In the genomic region with DNA sequence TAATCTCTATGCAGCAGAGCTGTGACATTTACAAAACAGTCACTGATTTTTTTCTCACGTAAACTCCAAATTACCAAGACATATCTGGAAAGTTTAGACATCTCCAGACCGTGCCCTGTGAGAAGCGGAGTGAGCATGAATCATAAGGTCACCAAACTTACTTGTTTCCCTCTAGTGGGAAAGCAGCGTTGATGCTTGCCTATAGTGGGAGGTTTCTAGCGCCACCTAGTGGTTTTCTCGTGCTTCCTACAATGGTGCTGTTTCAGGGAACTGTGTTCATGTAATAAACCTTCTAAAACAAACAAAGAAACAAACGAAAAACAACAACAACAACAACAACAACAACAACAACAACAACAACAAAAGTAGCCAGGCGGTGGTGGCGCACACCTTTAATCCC, we compare ENCODE assay signal across 9 mouse cellular contexts. TPM values are rescaled to one million over a fixed set of nuclear protein-coding genes. Genes with fewer than 3 reads are reported as not detected.
A peak's percentile ranks its signal among the peaks of the same experiment; 100 is the strongest.
DNase-seq lines count a peak whose midpoint lies in the region; ATAC-seq and TF ChIP-seq lines count a peak whose summit lies in the region.
"Had no signal": no experiment of that assay in that cellular context is flagged by ENCODE, and none has a peak within 500 bp of the region (broad histone marks: within the 10 kb centered on the region; RNA-seq: fewer than 3 reads in every experiment).

No protein-coding gene starts in this region.

- intact Hi-C loops in heart, postnatal 36 days (cut with DNase I): loop anchor here (1.0 to 5.0 kb wide), 4 partner anchors 93 to 1351 kb away; a partner anchor contains a TSS

- dilution Hi-C loops in CH12.LX (cut with MboI; ENCODE audit: extremely low pct_ligation_motif_present, extremely low pct_unique_long_range_greater_than_20kb, low sequenced_read_pairs): no loop called here

- peak; percentile 89 for DNase-seq in CH12.LX (ENCODE audit: extremely low read depth)
- peak; percentile 53 to 54 for DNase-seq in heart, postnatal 36 days
- DNase-seq in large intestine, adult 2 months (ENCODE audit: low read depth, low spot score): peak; percentile 50
- DNase-seq in lung, embryonic 14.5 days: peak; percentile 94
- DNase-seq in retina, embryonic 14.5 days (ENCODE audit: low spot score): peak; percentile 97
- DNase-seq in thymus, postnatal 36 days: peak; percentile 29 to 32

- H3K36me3 ChIP-seq in CH12.LX (replicated peaks in 1 of 2; ENCODE audit: control insufficient read depth in 1 of 2, insufficient read depth in 1 of 2, low read length in 1 of 2): no peaks in the 10 kb centered on the region
- H3K36me3 ChIP-seq in lung, embryonic 14.5 days (ENCODE audit: insufficient read depth): no peaks in the 10 kb centered on the region
- H3K36me3 ChIP-seq: limb, embryonic 15.5 days had no signal

- WGBS in bone marrow, adult 2 months: 10% methylated on average over 9 of the region's 9 CpGs
- 11% methylated on average over 9 of the region's 9 CpGs for WGBS in large intestine, adult 2 months
- WGBS in lung, embryonic 14.5 days: 8% methylated on average over 9 of the region's 9 CpGs

- no peak for TF ChIP-seq POLR2A in CH12.LX (IDR thresholded peaks at IDR 0.05; ENCODE audit: low read depth, low read length)
- TF ChIP-seq POLR2A in bone marrow, adult 2 months (IDR thresholded peaks at IDR 0.05; ENCODE audit: borderline replicate concordance, control insufficient read depth, low read depth, low read length): no peak

- 0 out of 4 replicates have a peak, but pooled peaks cover 0 to 2% of the 10 kb centered on the region in 2 experiments for H3K4me1 ChIP-seq in CH12.LX (ENCODE audit: control insufficient read depth in 1 of 2, insufficient read depth in 2 of 2)
- no peaks in the 10 kb centered on the region for H3K4me1 ChIP-seq in bone marrow, adult 2 months (ENCODE audit: control insufficient read depth, insufficient read depth, low read length)
- no peaks in the 10 kb centered on the region for H3K4me1 ChIP-seq in lung, embryonic 14.5 days (ENCODE audit: insufficient read depth)
- H3K4me1 ChIP-seq: limb, embryonic 15.5 days had no signal

- H3K79me2 ChIP-seq in CH12.LX (replicated peaks; ENCODE audit: control insufficient read depth, extremely low read depth, insufficient read depth, poor library complexity, severe bottlenecking): no peaks in the 10 kb centered on the region

- H3K4me3 ChIP-seq in CH12.LX (replicated peaks in 1 of 3; ENCODE audit: low read depth in 2 of 3, low read length in 2 of 3, poor library complexity in 1 of 3): no peak overlapping the region
- H3K4me3 ChIP-seq in bone marrow, adult 2 months (replicated peaks; ENCODE audit: control insufficient read depth, low read depth, low read length): no peak overlapping the region
- no peak overlapping the region for H3K4me3 ChIP-seq in lung, embryonic 14.5 days (ENCODE audit: low read depth, low read length)
- H3K4me3 ChIP-seq: limb, embryonic 15.5 days had no signal

- no peaks in the 10 kb centered on the region for H3K27me3 ChIP-seq in CH12.LX (replicated peaks)
- H3K27me3 ChIP-seq in lung, embryonic 14.5 days (ENCODE audit: insufficient read depth, low read length): no peaks in the 10 kb centered on the region
- H3K27me3 ChIP-seq: limb, embryonic 15.5 days had no signal

- in situ Hi-C loops in CH12.LX (cut with MboI; ENCODE audit: low pct_ligation_motif_present, low pct_unique_long_range_greater_than_20kb, low sequenced_read_pairs): loop anchor here (25.0 kb wide), 1 partner anchor 1348 kb away; no protein-coding TSS in a partner anchor

- H3K9ac ChIP-seq in CH12.LX (ENCODE audit: insufficient read depth, low read depth): no peak overlapping the region
- no peak overlapping the region for H3K9ac ChIP-seq in lung, embryonic 14.5 days
- H3K9ac ChIP-seq: limb, embryonic 15.5 days had no signal

- peak overlapping the region; percentile 55 for H3K4me2 ChIP-seq in CH12.LX (ENCODE audit: insufficient read depth, low read depth, poor library complexity, severe bottlenecking)
- H3K4me2 ChIP-seq in lung, embryonic 14.5 days: no peak overlapping the region
- H3K4me2 ChIP-seq: limb, embryonic 15.5 days had no signal

- no peak for TF ChIP-seq EP300 in CH12.LX (IDR thresholded peaks at IDR 0.05; ENCODE audit: low read length)

- H3K27ac ChIP-seq in CH12.LX (ENCODE audit: insufficient read depth, low read depth): no peak overlapping the region
- no peak overlapping the region for H3K27ac ChIP-seq in bone marrow, adult 2 months (ENCODE audit: control insufficient read depth, insufficient read depth, low read depth, low read length, poor library complexity)
- no peak overlapping the region for H3K27ac ChIP-seq in lung, embryonic 14.5 days (ENCODE audit: low read depth)
- H3K27ac ChIP-seq: limb, embryonic 15.5 days had no signal

- TF ChIP-seq CTCF in CH12.LX (conservative IDR thresholded peaks at IDR 0.05 in 1 of 2, IDR thresholded peaks at IDR 0.05 in 1 of 2; ENCODE audit: low read depth in 2 of 2, low read length in 2 of 2): peak; percentile 92 to 99
- peak; percentile 67 for TF ChIP-seq CTCF in bone marrow, adult 2 months (IDR thresholded peaks at IDR 0.05; ENCODE audit: control insufficient read depth, insufficient read depth, low read length)
- TF ChIP-seq CTCF in lung, embryonic 14.5 days (IDR thresholded peaks at IDR 0.05; ENCODE audit: low read depth): peak; percentile 96

- TF ChIP-seq RAD21 in CH12.LX (IDR thresholded peaks at IDR 0.05; ENCODE audit: low read depth, low read length): peak; percentile 91

- H3K9me3 ChIP-seq in CH12.LX (replicated peaks; ENCODE audit: low read length): no peaks in the 10 kb centered on the region
- no peaks in the 10 kb centered on the region for H3K9me3 ChIP-seq in lung, embryonic 14.5 days (ENCODE audit: low read depth, low read length)
- H3K9me3 ChIP-seq: limb, embryonic 15.5 days had no signal

- ATAC-seq in erythroblast, adult 5-6 weeks (replicated peaks; ENCODE audit: low FRiP score, poor library complexity, severe bottlenecking): peak; percentile 67
- ATAC-seq in lung, embryonic 14.5 days (ENCODE audit: insufficient read depth): peak; percentile 85

TF ChIP-seq in CH12.LX, 34 proteins besides CTCF, POLR2A, EP300 and RAD21 (continues in another document):
- TF ChIP-seq SMC3 (IDR thresholded peaks at IDR 0.05; ENCODE audit: low read depth, low read length) (peak; percentile 93), CHD2 (IDR thresholded peaks at IDR 0.05; ENCODE audit: low read length) (no peak), JUND (conservative IDR thresholded peaks at IDR 0.05; ENCODE audit: low read depth, low read length) (peak; percentile 59; the same call in 1 of the 2 replicates), ZC3H11A (IDR thresholded peaks at IDR 0.05; ENCODE audit: low read depth, low read length) (peak; percentile 63), KAT2A (IDR thresholded peaks at IDR 0.05; ENCODE audit: insufficient replicate concordance, low read length) (no peak), USF1 (IDR thresholded peaks at IDR 0.05; ENCODE audit: low read depth, low read length) (no peak), MAX (IDR thresholded peaks at IDR 0.05; ENCODE audit: low read length) (no peak), USF2 (conservative IDR thresholded peaks at IDR 0.05; ENCODE audit: low read depth, low read length) (no peak), CHD1 (IDR thresholded peaks at IDR 0.05; ENCODE audit: low read depth, low read length) (no peak)

RNA-seq across cellular contexts. Expression of a gene that starts 22.4 kb away (rescaled TPM):
- total RNA-seq in CH12.LX (2012; rRNA removed) (not detected in 2 replicates), CH12.LX (2014; rRNA removed) (not detected in 2 replicates)
- not detected in 2 replicates for polyA plus RNA-seq in CH12.LX (2012; ENCODE audit: insufficient read length, low read depth)
- polyA plus RNA-seq in bone marrow, adult 2 months (2011; ENCODE audit: insufficient read depth, insufficient read length, low replicate concordance, missing spikeins): 1.1 TPM in 1 of 2 replicates, not detected in the other
- not detected in 2 replicates for total RNA-seq in erythroblast, adult 5-6 weeks (2015; ENCODE audit: low replicate concordance)
- total RNA-seq in erythroblast, adult 5-6 weeks (2017; ENCODE audit: low replicate concordance): not detected in 2 replicates
- total RNA-seq in heart, postnatal 36 days (2021): not detected
- polyA plus RNA-seq in large intestine, adult 2 months (2012; rRNA removed): 0.15 and 0.21 TPM in 2 replicates
- 0.17 TPM in 1 of 2 replicates, not detected in the other for polyA plus RNA-seq in lung, embryonic 14.5 days (2014; fragmentation: Nextera tagmentation; extraction: Ambion mirVana)

RNA-seq across cellular contexts. Expression of a gene that starts 40.8 kb away (rescaled TPM):
- total RNA-seq in CH12.LX (2012; rRNA removed): not detected in 2 replicates
- not detected in 2 replicates for total RNA-seq in CH12.LX (2014; rRNA removed)
- polyA plus RNA-seq in CH12.LX (2012; ENCODE audit: insufficient read length, low read depth): not detected in 2 replicates
- not detected in 2 replicates for polyA plus RNA-seq in bone marrow, adult 2 months (2011; ENCODE audit: insufficient read depth, insufficient read length, low replicate concordance, missing spikeins)
- not detected in 2 replicates for total RNA-seq in erythroblast, adult 5-6 weeks (2015; ENCODE audit: low replicate concordance)
- total RNA-seq in erythroblast, adult 5-6 weeks (2017; ENCODE audit: low replicate concordance): not detected in 2 replicates
- total RNA-seq in heart, postnatal 36 days (2021): not detected
- polyA plus RNA-seq in large intestine, adult 2 months (2012; rRNA removed): not detected in 2 replicates
- not detected in 2 replicates for polyA plus RNA-seq in lung, embryonic 14.5 days (2014; fragmentation: Nextera tagmentation; extraction: Ambion mirVana)
- polyA plus RNA-seq: limb, embryonic 15.5 days had no signal

RNA-seq across cellular contexts. Expression of a gene that starts 53.1 kb away (rescaled TPM):
- total RNA-seq in CH12.LX (2012; rRNA removed) (not detected in 2 replicates), CH12.LX (2014; rRNA removed) (not detected in 2 replicates)
- not detected in 2 replicates for polyA plus RNA-seq in CH12.LX (2012; ENCODE audit: insufficient read length, low read depth)
- not detected in 2 replicates for polyA plus RNA-seq in bone marrow, adult 2 months (2011; ENCODE audit: insufficient read depth, insufficient read length, low replicate concordance, missing spikeins)
- not detected in 2 replicates for total RNA-seq in erythroblast, adult 5-6 weeks (2015; ENCODE audit: low replicate concordance)
- total RNA-seq in erythroblast, adult 5-6 weeks (2017; ENCODE audit: low replicate concordance): not detected in 2 replicates
- not detected for total RNA-seq in heart, postnatal 36 days (2021)
- polyA plus RNA-seq in large intestine, adult 2 months (2012; rRNA removed): not detected in 2 replicates
- polyA plus RNA-seq in lung, embryonic 14.5 days (2014; fragmentation: Nextera tagmentation; extraction: Ambion mirVana): not detected in 2 replicates
- polyA plus RNA-seq: limb, embryonic 15.5 days had no signal

RNA-seq across cellular contexts. Expression of a gene that starts 53.5 kb away (rescaled TPM):
- total RNA-seq in CH12.LX (2012; rRNA removed): 14.1 and 14.6 TPM in 2 replicates
- total RNA-seq in CH12.LX (2014; rRNA removed): 9.5 and 9.9 TPM in 2 replicates
- 11.3 and 13.0 TPM in 2 replicates for polyA plus RNA-seq in CH12.LX (2012; ENCODE audit: insufficient read length, low read depth)
- 2.3 and 4.5 TPM in 2 replicates for polyA plus RNA-seq in bone marrow, adult 2 months (2011; ENCODE audit: insufficient read depth, insufficient read length, low replicate concordance, missing spikeins)
- total RNA-seq in erythroblast, adult 5-6 weeks (2015; ENCODE audit: low replicate concordance): 6.5 and 7.5 TPM in 2 replicates
- 3.7 and 7.4 TPM in 2 replicates for total RNA-seq in erythroblast, adult 5-6 weeks (2017; ENCODE audit: low replicate concordance)
- total RNA-seq in heart, postnatal 36 days (2021): 1 to 10 TPM; 7.5 to 8.6 TPM
- 2.7 and 4.1 TPM in 2 replicates for polyA plus RNA-seq in large intestine, adult 2 months (2012; rRNA removed)
- 8.1 and 9.2 TPM in 2 replicates for polyA plus RNA-seq in lung, embryonic 14.5 days (2014; fragmentation: Nextera tagmentation; extraction: Ambion mirVana)

Comparison
In these comparisons a context has a peak if more than half of its experiments do, and no peak if none do; other contexts are left out.
1. DNase-seq: peak in every context shown above with its lines; median percentile 97 in retina, embryonic 14.5 days; 94 in lung, embryonic 14.5 days; 89 in CH12.LX; 54 in heart, postnatal 36 days; 50 in large intestine, adult 2 months; 30 in thymus, postnatal 36 days.